Comparison of ENCODE assay signal across 8 mouse cellular contexts in the genomic region with DNA sequence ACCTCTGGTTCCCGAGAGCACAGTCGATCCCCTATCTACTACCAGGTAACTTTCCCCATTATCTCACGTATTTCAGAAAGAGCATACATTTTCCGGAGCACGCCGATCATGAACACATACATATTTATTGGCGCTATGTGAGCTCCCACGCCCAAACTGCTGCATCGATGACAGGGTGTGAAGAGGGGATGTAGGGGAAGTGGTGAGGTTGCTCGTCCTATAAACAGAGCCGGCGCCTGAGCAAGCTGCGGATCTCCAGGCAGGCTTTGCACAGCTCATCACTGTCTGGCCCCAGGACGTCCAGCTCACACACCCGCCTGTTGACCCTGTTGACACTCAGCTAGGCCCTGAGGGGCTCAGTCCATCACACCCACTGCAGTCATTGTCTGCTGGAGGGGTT. TPM values are rescaled to one million over a fixed set of nuclear protein-coding genes. Genes with fewer than 3 reads are reported as not detected.
DNase-seq lines count a peak whose midpoint lies in the region; ATAC-seq and TF ChIP-seq lines count a peak whose summit lies in the region.

No protein-coding gene starts in this region.

- H3K4me2 ChIP-seq in forebrain, embryonic 14.5 days (ENCODE audit: low read length), result peak overlapping the region; percentile 74
- H3K4me2 ChIP-seq in liver, embryonic 12.5 days, result peak overlapping the region; percentile 78
- peak overlapping the region; percentile 75 for H3K4me2 ChIP-seq in stomach, embryonic 14.5 days (replicated peaks; ENCODE audit: low read depth, low read length)

- peak; percentile 6; the same call in 1 of the 2 replicates for ATAC-seq in forebrain, embryonic 14.5 days
- peak; percentile 8 for ATAC-seq in liver, embryonic 12.5 days
- no peak for ATAC-seq in stomach, embryonic 14.5 days (ENCODE audit: insufficient number of reproducible peaks, insufficient read depth, low FRiP score, low read depth)

- H3K9ac ChIP-seq in forebrain, embryonic 14.5 days (ENCODE audit: low read length), result peak overlapping the region; percentile 70
- peak overlapping the region; percentile 78 for H3K9ac ChIP-seq in liver, embryonic 12.5 days
- peak overlapping the region; percentile 51 for H3K9ac ChIP-seq in stomach, embryonic 14.5 days (replicated peaks; ENCODE audit: low read depth, low read length)

- 1% methylated on average over 15 of the region's 15 CpGs for WGBS in cerebellum, adult 2 months
- WGBS in forebrain, embryonic 14.5 days, result under 1% methylated on average over 15 of the region's 15 CpGs
- WGBS in liver, embryonic 12.5 days (ENCODE audit: insufficient replicate concordance), result under 1% methylated on average over 15 of the region's 15 CpGs
- under 1% methylated on average over 15 of the region's 15 CpGs for WGBS in stomach, embryonic 14.5 days

- peak overlapping the region; percentile 80 for H3K4me3 ChIP-seq in cerebellum, adult 2 months (replicated peaks; ENCODE audit: insufficient read depth, low read depth, low read length)
- H3K4me3 ChIP-seq in forebrain, embryonic 14.5 days (ENCODE audit: low read depth, low read length), result peak overlapping the region; percentile 60
- H3K4me3 ChIP-seq in liver, embryonic 12.5 days, result peak overlapping the region; percentile 73
- peak overlapping the region; percentile 47 for H3K4me3 ChIP-seq in stomach, embryonic 14.5 days (ENCODE audit: low read depth, low read length)

- peaks cover 10% of the 10 kb centered on the region for H3K36me3 ChIP-seq in forebrain, embryonic 14.5 days (ENCODE audit: control insufficient read depth, insufficient read depth, low read length)
- peaks cover 12% of the 10 kb centered on the region for H3K36me3 ChIP-seq in liver, embryonic 12.5 days
- H3K36me3 ChIP-seq in stomach, embryonic 14.5 days (ENCODE audit: control insufficient read depth, insufficient read depth, low read length), result peaks cover 6% of the 10 kb centered on the region; the same call in 1 of the 2 replicates

- peaks cover 3% of the 10 kb centered on the region for H3K4me1 ChIP-seq in cerebellum, adult 2 months (ENCODE audit: control insufficient read depth, insufficient read depth, low read length)
- H3K4me1 ChIP-seq in forebrain, embryonic 14.5 days (ENCODE audit: control insufficient read depth, insufficient read depth, low read length), result peaks cover 4% of the 10 kb centered on the region; the same call in 1 of the 2 replicates
- peaks cover 45% of the 10 kb centered on the region for H3K4me1 ChIP-seq in liver, embryonic 12.5 days
- H3K4me1 ChIP-seq in stomach, embryonic 14.5 days (ENCODE audit: control insufficient read depth, insufficient read depth, low read length), result peaks cover 7% of the 10 kb centered on the region; the same call in 1 of the 2 replicates

- no peaks in the 10 kb centered on the region for H3K9me3 ChIP-seq in forebrain, embryonic 14.5 days (replicated peaks; ENCODE audit: control insufficient read depth, low read length)
- H3K9me3 ChIP-seq in liver, embryonic 12.5 days (replicated peaks), result no peaks in the 10 kb centered on the region
- no peaks in the 10 kb centered on the region for H3K9me3 ChIP-seq in stomach, embryonic 14.5 days (ENCODE audit: control insufficient read depth, low read depth, low read length)

- no peak; the same call in 1 of the 2 replicates for TF ChIP-seq POLR2A in cerebellum, adult 2 months (IDR thresholded peaks at IDR 0.05; ENCODE audit: borderline replicate concordance, insufficient read depth, low read length)

- no peak for TF ChIP-seq CTCF in cerebellum, adult 2 months (IDR thresholded peaks at IDR 0.05; ENCODE audit: borderline replicate concordance, insufficient read depth, low read depth, low read length)

- peak; percentile 55 to 58 for DNase-seq in cerebellum, adult 2 months
- no peak for DNase-seq in cerebellum, postnatal 4 days (ENCODE audit: low spot score in 2 of 2)
- DNase-seq in retina, postnatal 1 day, result peak; percentile 57
- DNase-seq in retina, embryonic 14.5 days (ENCODE audit: low spot score), result no peak
- DNase-seq in forebrain, embryonic 14.5 days (ENCODE audit: low spot score), result no peak
- DNase-seq in right cerebral cortex, postnatal 14 days, result no peak

- H3K27ac ChIP-seq in cerebellum, adult 2 months (ENCODE audit: insufficient read depth, low read length), result peak overlapping the region; percentile 53
- H3K27ac ChIP-seq in forebrain, embryonic 14.5 days (ENCODE audit: low read depth, low read length), result peak overlapping the region; percentile 70
- peak overlapping the region; percentile 82 for H3K27ac ChIP-seq in liver, embryonic 12.5 days
- H3K27ac ChIP-seq in stomach, embryonic 14.5 days (ENCODE audit: low read length), result peak overlapping the region; percentile 66

- no peaks in the 10 kb centered on the region for H3K27me3 ChIP-seq in cerebellum, adult 2 months (ENCODE audit: control insufficient read depth, insufficient read depth, low read length)
- H3K27me3 ChIP-seq in forebrain, embryonic 14.5 days (replicated peaks; ENCODE audit: control insufficient read depth, insufficient read depth, low read length), result no peaks in the 10 kb centered on the region
- no peaks in the 10 kb centered on the region for H3K27me3 ChIP-seq in liver, embryonic 12.5 days (replicated peaks)
- H3K27me3 ChIP-seq in stomach, embryonic 14.5 days (ENCODE audit: control insufficient read depth, insufficient read depth, low read length), result no peaks in the 10 kb centered on the region

RNA-seq across cellular contexts. Expression of gene Zfp213, which starts 13.2 kb away (rescaled TPM):
- polyA plus RNA-seq in cerebellum, adult 2 months (2012; rRNA removed), result 9.2 and 9.5 TPM in 2 replicates
- 17.6 and 20.9 TPM in 2 replicates for polyA plus RNA-seq in forebrain, embryonic 14.5 days (2014; fragmentation: Nextera tagmentation; extraction: Ambion mirVana)
- 8.3 and 9.1 TPM in 2 replicates for polyA plus RNA-seq in liver, embryonic 12.5 days (2016; fragmentation: Nextera tagmentation; extraction: Ambion mirVana)
- polyA plus RNA-seq in stomach, embryonic 14.5 days (2014; fragmentation: Nextera tagmentation; extraction: Ambion mirVana), result 18.1 and 18.9 TPM in 2 replicates

RNA-seq across cellular contexts. Expression of gene Zfp13, which starts 48.4 kb away (rescaled TPM):
- 25.6 and 27.2 TPM in 2 replicates for polyA plus RNA-seq in cerebellum, adult 2 months (2012; rRNA removed)
- polyA plus RNA-seq in forebrain, embryonic 14.5 days (2014; fragmentation: Nextera tagmentation; extraction: Ambion mirVana), result 24.1 and 26.0 TPM in 2 replicates
- polyA plus RNA-seq in liver, embryonic 12.5 days (2016; fragmentation: Nextera tagmentation; extraction: Ambion mirVana), result 2.8 and 2.9 TPM in 2 replicates
- polyA plus RNA-seq in stomach, embryonic 14.5 days (2014; fragmentation: Nextera tagmentation; extraction: Ambion mirVana), result 13.6 and 15.7 TPM in 2 replicates

RNA-seq across cellular contexts. Expression of gene Zscan10, which starts 49.8 kb away (rescaled TPM):
- 0.13 and 0.16 TPM in 2 replicates for polyA plus RNA-seq in cerebellum, adult 2 months (2012; rRNA removed)
- not detected in 2 replicates for polyA plus RNA-seq in forebrain, embryonic 14.5 days (2014; fragmentation: Nextera tagmentation; extraction: Ambion mirVana)
- not detected in 2 replicates for polyA plus RNA-seq in liver, embryonic 12.5 days (2016; fragmentation: Nextera tagmentation; extraction: Ambion mirVana)
- 0.10 TPM in 1 of 2 replicates, not detected in the other for polyA plus RNA-seq in stomach, embryonic 14.5 days (2014; fragmentation: Nextera tagmentation; extraction: Ambion mirVana)

Comparison
In these comparisons a context has a peak if more than half of its experiments do, and no peak if none do; other contexts are left out.
1. DNase-seq: peak in cerebellum, adult 2 months (2 of 2) and retina, postnatal 1 day (single experiment); none in cerebellum, postnatal 4 days (0 of 2), retina, embryonic 14.5 days (single experiment), forebrain, embryonic 14.5 days (single experiment) and right cerebral cortex, postnatal 14 days (single experiment).
2. Peak in every context shown above with its lines, with median percentiles within 50 percentile points of each other: H3K27ac ChIP-seq, H3K4me3 ChIP-seq, H3K4me2 ChIP-seq and H3K9ac ChIP-seq.